Mouse (Mus musculus) embryonic facial prominence, embryonic 14.5 days (tissue): Measurements from ENCODE around the gene Pde6c. TPM values are rescaled to one million over a fixed set of nuclear protein-coding genes. Genes with fewer than 3 reads are reported as not detected.

Experiments used
- ATAC-seq: fragments of 200-750 bp; cut with Nextera tagmentation; 2 replicates; pipeline ENCODE4 v1.8.0; 2017; ENCODE audit warnings: low read depth, moderate number of reproducible peaks, moderate TSS enrichment
- DNase-seq: peaks from one replicate; pipeline ENCODE4 v3.0.0-alpha.2; 2015; ENCODE audit warnings: low spot score
- H3K27ac ChIP-seq: fragments of 300-500 bp; sonication (generic); replicated peaks from 2 replicates; pipeline ENCODE4 v1.5.1; 2014; ENCODE audit warnings: low read depth, mild to moderate bottlenecking, low read length, moderate library complexity
- H3K27me3 ChIP-seq: fragments of 300-500 bp; sonication (generic); replicated peaks from 2 replicates; pipeline ENCODE4 v1.6.1; 2014; ENCODE audit warnings: low read length; ENCODE audit not compliant: control insufficient read depth, insufficient read depth
- H3K36me3 ChIP-seq: fragments of 300-500 bp; sonication (generic); 2 replicates; pipeline ENCODE4 v1.6.1; 2014; ENCODE audit warnings: low read length, mixed read lengths; ENCODE audit not compliant: control insufficient read depth, insufficient read depth
- H3K4me1 ChIP-seq: fragments of 300-500 bp; sonication (generic); 2 replicates; pipeline ENCODE4 v1.6.1; 2014; ENCODE audit warnings: antibody characterized with exemption, low read length; ENCODE audit not compliant: control insufficient read depth, insufficient read depth
- H3K4me2 ChIP-seq: fragments of 300-500 bp; sonication (generic); 2 replicates; pipeline ENCODE4 v1.6.1; 2014; ENCODE audit warnings: low read depth, mild to moderate bottlenecking, low read length, moderate library complexity, mixed read lengths
- H3K4me3 ChIP-seq: fragments of 300-500 bp; sonication (generic); 2 replicates; pipeline ENCODE4 v1.5.1; 2014; ENCODE audit warnings: low read depth, mild to moderate bottlenecking, low read length
- H3K9ac ChIP-seq: fragments of 300-500 bp; sonication (generic); 2 replicates; pipeline ENCODE4 v1.6.1; 2014; ENCODE audit warnings: low read depth, mild to moderate bottlenecking, low read length, moderate library complexity, mixed read lengths
- H3K9me3 ChIP-seq: fragments of 300-500 bp; sonication (generic); 2 replicates; pipeline ENCODE4 v1.6.1; 2016; ENCODE audit warnings: low read length; ENCODE audit not compliant: control insufficient read depth
- WGBS: fragments of 180-500 bp; shearing (Covaris S2); extraction: QIAGEN DNeasy Blood & Tissue Kit; methylation state at CpG from one replicate; pipeline ENCODE4 v1.1.7; 2014; 5-methylcytosine and 5-hydroxymethylcytosine counted together
- polyA plus RNA-seq: library from polyadenylated mRNA; unstranded; fragments of >200 nt; fragmentation: Nextera tagmentation; extraction: Ambion mirVana; gene quantifications from 2 replicates; pipeline ENCODE4 v1.2.1, GENCODE M21; 2014

Pde6c gene
- polyA plus RNA-seq, 1 experiment from 2014 or later = not detected

DNA sequence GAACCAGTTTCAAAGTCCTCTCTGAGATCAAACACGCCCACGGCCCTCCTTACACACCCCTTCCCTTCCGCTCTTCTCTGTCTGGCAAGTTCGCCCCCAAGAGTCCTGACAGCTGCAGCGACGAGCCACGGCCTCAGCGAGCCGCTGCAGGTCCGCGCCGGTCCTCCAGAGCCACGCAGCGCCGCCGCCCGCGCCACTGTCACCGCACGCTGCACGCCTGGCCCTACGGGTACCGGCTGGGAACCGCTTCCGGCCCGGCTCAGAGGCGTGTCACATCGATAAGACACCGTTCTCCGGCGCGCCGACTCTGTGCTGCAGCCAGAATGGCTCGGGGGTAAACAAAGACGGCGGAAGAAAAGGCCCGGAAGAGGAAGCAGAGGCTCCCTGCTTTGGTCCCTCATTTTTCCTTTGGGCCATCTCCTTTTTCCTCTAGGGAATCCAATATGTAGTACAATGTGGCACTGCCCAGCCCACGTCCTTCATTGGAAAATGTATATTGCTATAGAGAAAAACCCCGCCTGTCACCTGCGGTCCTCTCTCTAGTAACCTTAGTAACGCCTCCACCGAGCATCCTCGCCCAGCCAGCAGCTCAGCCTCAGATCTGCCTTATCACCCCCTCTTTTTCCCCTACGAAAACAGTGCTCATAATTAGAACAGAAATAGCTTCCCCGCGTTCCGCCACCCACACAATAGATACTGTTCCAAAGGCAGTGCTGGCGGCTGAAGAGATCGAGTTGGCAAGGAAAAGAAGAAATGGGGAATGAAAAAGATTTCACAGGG is 91.5 kb downstream of the Pde6c start, which contains the start of gene Fra10ac1:
Gene Fra10ac1, minus strand, starts transcription at position 252 of the 780 bp plus-strand sequence.
- peak; percentile 92 for DNase-seq
- H3K27me3 ChIP-seq = no peaks in the 10 kb centered on the region
- peak within 1 kb of the TSS; percentile 74 for H3K4me3 ChIP-seq
- H3K4me2 ChIP-seq = peak within 1 kb of the TSS; percentile 89
- 0 out of 2 replicates have a peak, but pooled peaks cover 3% of the 10 kb centered on the region for H3K9me3 ChIP-seq
- peak; percentile 98 for ATAC-seq
- WGBS = 1% methylated on average over 47 of the region's 49 CpGs
- H3K9ac ChIP-seq = peak within 1 kb of the TSS; percentile 76
- peaks cover 5% of the 10 kb centered on the region; the same call in 1 of the 2 replicates for H3K4me1 ChIP-seq
- peak within 1 kb of the TSS; percentile 71 for H3K27ac ChIP-seq
- H3K36me3 ChIP-seq = no peaks in the 10 kb centered on the region

DNA sequence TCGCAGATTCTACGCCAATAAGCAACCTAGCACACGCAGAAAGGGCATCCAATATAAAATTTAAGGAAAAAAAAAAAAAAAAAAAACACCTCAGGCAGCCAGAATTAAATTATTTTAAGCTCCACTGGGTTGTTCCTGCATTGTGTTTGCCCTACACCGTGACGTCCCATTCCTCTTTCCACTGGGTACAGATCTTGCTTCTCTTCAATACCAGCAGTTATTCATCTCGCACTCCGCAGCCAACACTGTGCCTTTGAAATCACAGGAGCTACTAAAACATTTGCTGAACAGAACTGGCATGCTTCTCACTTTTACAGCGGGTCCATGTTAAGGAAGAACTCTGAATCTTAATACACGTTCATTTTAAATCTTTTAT is 92.1 kb downstream of the Pde6c start:
- peak overlapping the region; percentile 71; the same call in 1 of the 2 replicates for H3K27ac ChIP-seq
- H3K36me3 ChIP-seq = no peaks in the 10 kb centered on the region
- DNase-seq (no peak), ATAC-seq (no peak)
- H3K4me3 ChIP-seq = peak overlapping the region; percentile 74
- H3K27me3 ChIP-seq = no peaks in the 10 kb centered on the region
- H3K4me2 ChIP-seq = peak overlapping the region; percentile 89
- peak overlapping the region; percentile 76 for H3K9ac ChIP-seq
- H3K9me3 ChIP-seq = 0 out of 2 replicates have a peak, but pooled peaks cover 3% of the 10 kb centered on the region
- WGBS = 14% methylated on average over 9 of the region's 9 CpGs
- H3K4me1 ChIP-seq = peaks cover 5% of the 10 kb centered on the region; the same call in 1 of the 2 replicates

DNA sequence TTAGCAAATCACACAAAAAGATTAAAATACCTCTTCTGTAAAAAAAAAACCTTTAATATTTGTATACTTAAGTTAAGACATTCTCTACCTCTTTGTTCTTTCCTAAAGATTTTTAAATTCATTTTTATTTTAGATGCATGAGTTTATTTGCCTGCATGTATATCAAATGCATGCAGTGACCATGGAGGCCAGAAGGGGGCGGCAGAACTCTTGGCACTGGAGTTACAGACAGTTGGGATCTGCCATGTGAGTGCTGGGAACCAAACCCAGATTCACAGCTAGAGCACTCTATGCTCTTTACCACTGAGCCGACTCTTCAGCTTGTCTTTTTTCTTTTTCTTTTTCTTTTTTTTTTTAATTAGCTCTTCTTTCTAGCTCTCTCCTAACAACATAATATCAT is 96.1 kb downstream of the Pde6c start:
- Histone ChIP-seq H3K4me3 (no peak overlapping the region), H3K4me2 (no peak overlapping the region)
- DNase-seq = no peak

DNA sequence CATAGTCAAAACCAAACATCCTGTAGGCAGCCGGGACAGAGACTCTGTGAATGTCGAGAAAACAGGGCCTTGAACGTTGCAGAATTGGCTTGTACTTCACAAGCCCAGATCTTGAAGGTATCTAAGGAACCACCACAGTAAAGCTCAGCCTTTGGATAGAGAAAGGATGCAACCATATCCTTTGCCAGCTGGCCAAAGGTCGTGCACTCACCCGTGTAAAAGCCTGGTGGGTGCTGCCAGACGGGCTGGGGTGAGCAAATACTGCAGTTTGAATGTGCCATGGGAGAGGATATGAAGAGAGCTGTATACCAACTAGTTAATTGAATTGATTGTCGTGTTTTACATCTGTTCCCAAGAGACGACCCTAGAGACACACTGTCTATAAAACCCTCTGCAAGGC is 99.5 kb downstream of the Pde6c start:
- Histone ChIP-seq H3K27ac (no peak overlapping the region), H3K27me3 (no peaks in the 10 kb centered on the region), H3K4me2 (no peak overlapping the region), H3K4me3 (no peak overlapping the region), H3K4me1 (no peaks in the 10 kb centered on the region), H3K9me3 (0 out of 2 replicates have a peak, but pooled peaks cover 3% of the 10 kb centered on the region), H3K36me3 (no peaks in the 10 kb centered on the region), H3K9ac (no peak overlapping the region)
- WGBS = 56% methylated on average over 8 of the region's 8 CpGs
- DNase-seq = no peak
- 0 out of 2 replicates have a peak, but pooled peaks have one; percentile 33 for ATAC-seq

More for the DNA sequence above, 96.1 kb downstream of the Pde6c start:
- ATAC-seq = no peak
- H3K9ac ChIP-seq = no peak overlapping the region
- H3K9me3 ChIP-seq = 0 out of 2 replicates have a peak, but pooled peaks cover 3% of the 10 kb centered on the region
- H3K4me1 ChIP-seq = no peaks in the 10 kb centered on the region
- H3K27ac ChIP-seq = no peak overlapping the region
- WGBS = 56% methylated on average over 2 of the region's 2 CpGs
- H3K36me3 ChIP-seq = no peaks in the 10 kb centered on the region
- no peaks in the 10 kb centered on the region for H3K27me3 ChIP-seq

DNA sequence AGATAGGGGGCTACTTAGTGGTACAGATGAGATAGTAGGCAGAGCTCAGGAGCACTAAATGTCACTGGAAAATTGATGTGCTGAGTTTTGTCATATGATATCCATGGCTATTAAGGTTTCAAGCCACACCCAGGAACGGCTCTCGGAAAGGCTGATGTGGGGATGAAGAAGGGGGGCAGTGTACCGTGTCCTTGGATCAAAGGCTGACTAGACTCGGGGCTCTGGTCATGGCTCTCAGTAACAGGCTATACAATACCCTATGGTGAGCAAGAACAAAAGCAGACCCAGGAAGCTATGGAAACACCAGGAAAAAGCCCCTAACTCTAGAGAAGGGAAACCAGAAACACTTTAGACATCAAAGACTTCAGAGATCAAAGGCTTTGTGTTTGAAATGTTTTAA is 99.9 kb downstream of the Pde6c start:
- ATAC-seq = 0 out of 2 replicates have a peak, but pooled peaks have one; percentile 12
- Histone ChIP-seq H3K36me3 (no peaks in the 10 kb centered on the region), H3K4me3 (no peak overlapping the region), H3K27ac (no peak overlapping the region), H3K27me3 (no peaks in the 10 kb centered on the region), H3K9me3 (0 out of 2 replicates have a peak, but pooled peaks cover 3% of the 10 kb centered on the region), H3K9ac (no peak overlapping the region), H3K4me2 (no peak overlapping the region), H3K4me1 (no peaks in the 10 kb centered on the region)
- WGBS = 16% methylated on average over 4 of the region's 4 CpGs
- no peak for DNase-seq

Other genes with a start within 250 kb of the Pde6c start
- gene Myof, start 89.2 kb upstream of the Pde6c start, polyA plus RNA-seq = 24.0 and 24.6 TPM in 2 replicates
- 18.2 and 23.0 TPM in 2 replicates for gene Cep55, start 77.8 kb upstream of the Pde6c start, polyA plus RNA-seq
- gene Ffar4, start 35.7 kb upstream of the Pde6c start, polyA plus RNA-seq = 0.52 and 0.56 TPM in 2 replicates
- 18.3 and 20.9 TPM in 2 replicates for gene Rbp4, start 7.5 kb upstream of the Pde6c start, polyA plus RNA-seq
- 26.0 and 27.3 TPM in 2 replicates for gene Fra10ac1, start 91.4 kb downstream of the Pde6c start, polyA plus RNA-seq
- 5.9 and 6.1 TPM in 2 replicates for gene Lgi1, start 131.8 kb downstream of the Pde6c start, polyA plus RNA-seq